8 mouse cellular contexts compared by ENCODE assay signal in genomic region chr19:15614648-15615561, GRCm38 (mm10).
DNase-seq lines count a peak whose midpoint lies in the region; TF ChIP-seq lines count a peak whose summit lies in the region.

No protein-coding gene starts in this region.

- no peaks in the 10 kb centered on the region for H3K79me2 ChIP-seq in heart, adult 2 months (replicated peaks; ENCODE audit: control insufficient read depth, insufficient read depth, low read length)

- DNase-seq in heart, adult 11 months: peak; percentile 89
- no peak for DNase-seq in heart, adult 2 months
- peak; percentile 78 for DNase-seq in embryo, embryonic 10 days (ENCODE audit: low spot score)
- DNase-seq in heart, postnatal 10 days: peak; percentile 40 to 49
- DNase-seq in lung, postnatal 14 days: peak; percentile 15
- no peak for DNase-seq in thymus, postnatal 36 days
- no peak for DNase-seq in thymus, postnatal 25 days
- no peak for DNase-seq in urinary bladder, adult 2 months (ENCODE audit: low spot score)

- no peaks in the 10 kb centered on the region for H3K27me3 ChIP-seq in heart, adult 2 months (ENCODE audit: control insufficient read depth, insufficient read depth, low read length)

- H3K4me1 ChIP-seq in heart, adult 2 months (ENCODE audit: control insufficient read depth, insufficient read depth, low read length): no peaks in the 10 kb centered on the region

- no peak for TF ChIP-seq CTCF in heart, adult 2 months (IDR thresholded peaks at IDR 0.05)

- H3K27ac ChIP-seq in heart, adult 2 months: no peak overlapping the region

- no peak for TF ChIP-seq POLR2A in heart, adult 2 months (IDR thresholded peaks at IDR 0.05; ENCODE audit: insufficient read depth, low read depth, low read length)

- 51% methylated on average over 19 of the region's 19 CpGs for WGBS in heart, adult 2 months

- TF ChIP-seq EP300 in heart, adult 2 months (IDR thresholded peaks at IDR 0.05; ENCODE audit: insufficient read depth, low read depth, low read length): no peak

- no peak overlapping the region for H3K9ac ChIP-seq in heart, adult 2 months (ENCODE audit: low read depth, low read length)

- intact Hi-C loops in heart, adult 2 months (cut with DNase I): no loop called here
- intact Hi-C loops in heart, postnatal 10 days (cut with DNase I): loop anchor here (5.0 kb wide), 1 partner anchor 578 kb away; no protein-coding TSS in a partner anchor

- no peak overlapping the region for H3K4me3 ChIP-seq in heart, adult 2 months

- no peaks in the 10 kb centered on the region for H3K36me3 ChIP-seq in heart, adult 2 months (ENCODE audit: control insufficient read depth, insufficient read depth, low read length)

Comparison
In these comparisons a context has a peak if more than half of its experiments do, and no peak if none do; other contexts are left out.
1. DNase-seq: peak in heart, adult 11 months (single experiment), embryo, embryonic 10 days (single experiment), heart, postnatal 10 days (2 of 2) and lung, postnatal 14 days (single experiment); none in heart, adult 2 months (0 of 2), thymus, postnatal 36 days (0 of 2), thymus, postnatal 25 days (single experiment) and urinary bladder, adult 2 months (single experiment).